ENCODE assay signal across 13 mouse cellular contexts in the genomic region with DNA sequence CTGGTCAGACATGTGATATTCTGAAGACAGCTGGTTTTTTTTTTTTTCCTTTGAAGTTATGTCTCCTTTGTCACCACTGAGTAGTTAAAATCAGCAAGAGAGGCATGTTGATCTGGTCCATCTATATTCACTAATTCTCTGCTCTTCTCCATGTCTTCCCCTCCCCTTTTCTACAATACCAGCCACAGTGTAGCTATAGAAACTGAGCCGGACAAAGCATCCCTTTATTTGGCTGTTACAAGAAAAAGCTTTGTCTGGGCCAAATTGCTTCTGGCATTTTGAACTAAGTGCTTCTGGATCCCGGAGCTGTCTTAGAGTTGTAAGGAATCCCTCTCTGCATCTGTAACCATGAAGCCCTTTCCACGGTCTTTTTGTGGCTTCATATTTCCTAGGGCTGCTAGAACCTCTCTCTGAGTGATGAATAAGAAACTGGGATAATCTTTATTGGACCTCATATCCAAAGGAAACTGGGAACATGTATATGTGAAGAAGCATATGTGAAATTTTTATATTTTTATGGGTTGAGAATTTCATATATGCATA. TPM values are rescaled to one million over a fixed set of nuclear protein-coding genes. Genes with fewer than 3 reads are reported as not detected.
DNase-seq lines count a peak whose midpoint lies in the region; ATAC-seq lines count a peak whose summit lies in the region.
"Had no signal": no experiment of that assay in that cellular context is flagged by ENCODE, and none has a peak within 500 bp of the region (broad histone marks: within the 10 kb centered on the region; RNA-seq: fewer than 3 reads in every experiment).

No protein-coding gene starts in this region.

- no peaks in the 10 kb centered on the region for H3K27me3 ChIP-seq in hindbrain, embryonic 12.5 days
- no peaks in the 10 kb centered on the region for H3K27me3 ChIP-seq in midbrain, embryonic 16.5 days (ENCODE audit: control insufficient read depth, insufficient read depth, low read depth, low read length)
- H3K27me3 ChIP-seq: limb, embryonic 15.5 days had no signal

- 25% methylated on average over 3 of the region's 3 CpGs for WGBS in hindbrain, embryonic 12.5 days
- 7% methylated on average over 3 of the region's 3 CpGs for WGBS in midbrain, embryonic 16.5 days

- no peak overlapping the region for H3K4me2 ChIP-seq in hindbrain, embryonic 12.5 days (replicated peaks)
- no peak overlapping the region for H3K4me2 ChIP-seq in midbrain, embryonic 16.5 days (ENCODE audit: low read length)
- H3K4me2 ChIP-seq: limb, embryonic 15.5 days had no signal

- no peak overlapping the region for H3K9ac ChIP-seq in hindbrain, embryonic 12.5 days
- no peak overlapping the region for H3K9ac ChIP-seq in midbrain, embryonic 16.5 days (ENCODE audit: low read depth, low read length)
- H3K9ac ChIP-seq: limb, embryonic 15.5 days had no signal

- no peak overlapping the region for H3K27ac ChIP-seq in hindbrain, embryonic 12.5 days
- H3K27ac ChIP-seq in midbrain, embryonic 16.5 days (ENCODE audit: low read length) = no peak overlapping the region
- H3K27ac ChIP-seq: gastrocnemius, adult 2 months; limb, embryonic 15.5 days had no signal

- DNase-seq in brain, adult 2 months (ENCODE audit: low read depth, low spot score) = peak; percentile 86
- peak; percentile 51 for DNase-seq in embryo, embryonic 11 days
- DNase-seq in urinary bladder, postnatal 25 days (ENCODE audit: low spot score) = no peak
- no peak for DNase-seq in left cerebral cortex, postnatal 4 days
- DNase-seq: gastrocnemius, adult 2 months; right cerebral cortex, adult 18-20 months had no signal

- no peaks in the 10 kb centered on the region for H3K9me3 ChIP-seq in hindbrain, embryonic 12.5 days (replicated peaks)
- no peaks in the 10 kb centered on the region for H3K9me3 ChIP-seq in midbrain, embryonic 16.5 days (replicated peaks; ENCODE audit: control insufficient read depth, low read length, poor library complexity, severe bottlenecking)
- H3K9me3 ChIP-seq: limb, embryonic 15.5 days had no signal

- intact Hi-C loops in left cerebral cortex, postnatal 4 days (cut with DNase I) = no loop called here

- H3K36me3 ChIP-seq in hindbrain, embryonic 12.5 days = no peaks in the 10 kb centered on the region
- no peaks in the 10 kb centered on the region for H3K36me3 ChIP-seq in midbrain, embryonic 16.5 days (ENCODE audit: control insufficient read depth, insufficient read depth, low read length)
- H3K36me3 ChIP-seq: limb, embryonic 15.5 days had no signal

- peaks cover 3% of the 10 kb centered on the region; the same call in 1 of the 2 replicates for H3K4me1 ChIP-seq in hindbrain, embryonic 12.5 days
- 0 out of 2 replicates have a peak, but pooled peaks cover 2% of the 10 kb centered on the region for H3K4me1 ChIP-seq in midbrain, embryonic 16.5 days (ENCODE audit: control insufficient read depth, insufficient read depth, low read length)
- H3K4me1 ChIP-seq: limb, embryonic 15.5 days had no signal

- no peak overlapping the region for H3K4me3 ChIP-seq in hindbrain, embryonic 12.5 days
- H3K4me3 ChIP-seq in midbrain, embryonic 16.5 days (ENCODE audit: low read depth, low read length) = no peak overlapping the region
- H3K4me3 ChIP-seq: gastrocnemius, adult 2 months; limb, embryonic 15.5 days had no signal

- peak; percentile 84 for ATAC-seq in hindbrain, embryonic 12.5 days (ENCODE audit: low FRiP score)
- ATAC-seq in midbrain, embryonic 16.5 days = 0 out of 2 replicates have a peak, but pooled peaks have one; percentile 54
- no peak for ATAC-seq in cerebellum, adult (ENCODE audit: insufficient number of reproducible peaks, low FRiP score, low TSS enrichment)
- ATAC-seq: intestine, embryonic 16.5 days; lung, postnatal 0 days had no signal

RNA-seq across cellular contexts. Expression of a gene that starts 20.9 kb away (rescaled TPM):
- polyA plus RNA-seq in hindbrain, embryonic 12.5 days (2016; fragmentation: Nextera tagmentation; extraction: Ambion mirVana) = 0.17 and 0.50 TPM in 2 replicates
- 0.10 TPM in 2 replicates for polyA plus RNA-seq in midbrain, embryonic 16.5 days (2015; fragmentation: Nextera tagmentation; extraction: Ambion mirVana)
- total RNA-seq in left cerebral cortex, postnatal 4 days (2021) = under 1 TPM; 0.18 to 0.78 TPM
- polyA plus RNA-seq: heart, embryonic 14.5 days had no signal

Comparison
In these comparisons a context has a peak if more than half of its experiments do, and no peak if none do; other contexts are left out.
1. DNase-seq: peak in brain, adult 2 months (single experiment) and embryo, embryonic 11 days (single experiment); none in urinary bladder, postnatal 25 days (single experiment) and left cerebral cortex, postnatal 4 days (single experiment).